Mouse (Mus musculus) forebrain, embryonic 12.5 days (tissue): ENCODE measurements around the gene Foxp2. TPM values are rescaled to one million over a fixed set of nuclear protein-coding genes. Genes with fewer than 3 reads are reported as not detected.

ENCODE experiments used
- ATAC-seq: fragments of 200-750 bp; cut with Nextera tagmentation; 2 replicates; pipeline ENCODE4 v1.8.0; 2017; ENCODE audit warnings: moderate TSS enrichment; ENCODE audit not compliant: low FRiP score
- H3K27ac ChIP-seq: fragments of 300-500 bp; sonication (generic); 2 replicates; pipeline ENCODE4 v1.5.1; 2016; ENCODE audit warnings: mild to moderate bottlenecking
- H3K27me3 ChIP-seq: fragments of 300-500 bp; sonication (generic); 2 replicates; pipeline ENCODE4 v1.6.1; 2016; ENCODE audit warnings: mild to moderate bottlenecking
- H3K36me3 ChIP-seq: fragments of 300-500 bp; sonication (generic); replicated peaks from 2 replicates; pipeline ENCODE4 v1.6.1; 2016; ENCODE audit warnings: mild to moderate bottlenecking
- H3K4me1 ChIP-seq: fragments of 300-500 bp; sonication (generic); 2 replicates; pipeline ENCODE4 v1.6.1; 2016
- H3K4me2 ChIP-seq: fragments of 300-500 bp; sonication (generic); 2 replicates; pipeline ENCODE4 v1.6.1; 2016; ENCODE audit warnings: mild to moderate bottlenecking, moderate library complexity
- H3K4me3 ChIP-seq: fragments of 300-500 bp; sonication (generic); replicated peaks from 2 replicates; pipeline ENCODE4 v1.5.1; 2016; ENCODE audit warnings: mild to moderate bottlenecking
- H3K9ac ChIP-seq: fragments of 300-500 bp; sonication (generic); 2 replicates; pipeline ENCODE4 v1.6.1; 2016; ENCODE audit warnings: mild to moderate bottlenecking
- H3K9me3 ChIP-seq: fragments of 300-500 bp; sonication (generic); 2 replicates; pipeline ENCODE4 v1.6.1; 2016
- WGBS: fragments of 180-500 bp; shearing (Covaris S2); methylation state at CpG from one replicate; pipeline ENCODE4 v1.1.7; 2016; 5-methylcytosine and 5-hydroxymethylcytosine counted together
- microRNA-seq: library from miRNA; unstranded; fragments of <30 nt; microRNA quantifications from one replicate; pipeline ENCODE4, GENCODE M21; 2017
- polyA plus RNA-seq: library from polyadenylated mRNA; unstranded; fragments of >200 nt; fragmentation: Nextera tagmentation; extraction: Ambion mirVana; gene quantifications from 2 replicates; pipeline ENCODE4 v1.2.1, GENCODE M21; 2016

The Foxp2 gene
- polyA plus RNA-seq, 1 experiment from 2014 or later = 32.3 TPM

DNA sequence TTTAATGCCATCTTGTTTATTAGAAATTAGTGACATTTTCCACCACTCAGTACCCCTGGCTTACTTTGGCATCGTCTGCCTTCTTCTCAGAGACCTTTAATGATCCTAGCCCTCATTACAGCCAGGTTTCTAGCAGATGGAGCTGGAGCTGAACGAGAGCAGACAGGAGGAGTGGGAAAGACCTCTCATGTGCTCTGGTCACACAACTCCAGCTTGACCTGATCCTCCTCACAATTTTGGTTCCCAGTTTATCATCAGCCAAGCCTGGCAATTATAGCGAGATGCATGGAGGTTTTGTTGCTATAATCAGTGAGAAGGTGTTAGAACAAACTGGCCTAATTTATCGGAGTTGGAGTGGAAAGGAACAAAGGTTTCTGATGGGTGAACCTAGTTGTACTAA, 500.9 kb downstream of the Foxp2 start:
- Histone ChIP-seq H3K27ac (0 out of 2 replicates have a peak overlapping the region, but pooled peaks have one; percentile 10), H3K4me3 (no peak overlapping the region), H3K9me3 (no peaks in the 10 kb centered on the region), H3K4me2 (no peak overlapping the region), H3K9ac (no peak overlapping the region), H3K4me1 (peaks cover 32% of the 10 kb centered on the region), H3K27me3 (no peaks in the 10 kb centered on the region), H3K36me3 (no peaks in the 10 kb centered on the region)
- no peak for ATAC-seq
- 43% methylated on average over 4 of the region's 4 CpGs for WGBS

GRCm38 (mm10) chr6:15415099-15415498, 514.0 kb downstream of the Foxp2 start:
- H3K4me3 ChIP-seq = no peak overlapping the region
- no peaks in the 10 kb centered on the region for H3K9me3 ChIP-seq
- H3K4me1 ChIP-seq = peaks cover 33% of the 10 kb centered on the region
- no peak overlapping the region for H3K27ac ChIP-seq
- no peak overlapping the region for H3K9ac ChIP-seq
- H3K27me3 ChIP-seq = peaks cover 2% of the 10 kb centered on the region; the same call in 1 of the 2 replicates
- H3K36me3 ChIP-seq = no peaks in the 10 kb centered on the region
- no peak overlapping the region for H3K4me2 ChIP-seq
- no peak for ATAC-seq
- 22% methylated on average over 4 of the region's 4 CpGs for WGBS

DNA sequence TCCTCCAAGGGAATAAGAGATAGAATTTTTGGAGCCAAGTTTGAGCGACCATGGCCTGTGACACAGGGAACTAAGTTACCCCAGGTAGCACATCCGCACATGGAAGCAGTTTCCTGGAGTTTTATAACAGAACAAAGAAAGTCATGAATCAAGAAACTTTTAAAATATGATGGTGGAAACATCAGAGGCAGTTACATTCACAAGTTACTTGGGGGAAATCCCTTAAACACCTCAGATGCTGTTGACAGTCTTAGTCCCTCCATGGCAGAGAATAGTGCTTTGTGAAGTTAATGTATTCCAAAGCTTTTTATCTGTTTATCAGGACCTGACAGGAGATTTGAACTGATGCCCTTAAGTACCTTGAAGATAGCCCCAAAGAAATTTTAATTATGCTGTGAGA, 558.6 kb downstream of the Foxp2 start:
- 87% methylated on average over 2 of the region's 2 CpGs for WGBS
- Histone ChIP-seq H3K36me3 (no peaks in the 10 kb centered on the region), H3K4me1 (no peaks in the 10 kb centered on the region), H3K9ac (no peak overlapping the region), H3K4me3 (no peak overlapping the region), H3K27me3 (no peaks in the 10 kb centered on the region), H3K27ac (no peak overlapping the region), H3K9me3 (no peaks in the 10 kb centered on the region), H3K4me2 (no peak overlapping the region)
- ATAC-seq = no peak

DNA sequence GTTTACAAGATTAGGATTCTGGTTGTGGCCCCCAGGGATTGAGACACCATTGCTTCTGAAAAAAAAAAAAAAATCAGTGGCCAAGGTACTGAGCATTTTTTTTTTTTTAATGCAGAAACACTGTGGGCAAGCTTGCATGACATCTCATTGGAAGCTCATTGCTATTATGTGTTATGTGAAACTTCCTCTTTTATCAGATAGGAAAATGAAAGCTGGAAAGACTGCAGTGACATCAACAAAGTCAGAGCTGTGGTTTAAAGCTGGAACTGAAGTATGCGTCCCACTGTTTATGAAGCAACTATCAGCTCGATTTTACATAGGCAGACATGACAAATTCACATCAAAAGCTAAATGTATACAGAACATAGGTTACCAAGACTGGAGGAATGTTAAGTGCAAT, 562.2 kb downstream of the Foxp2 start:
- Histone ChIP-seq H3K36me3 (no peaks in the 10 kb centered on the region), H3K4me1 (no peaks in the 10 kb centered on the region), H3K4me2 (no peak overlapping the region), H3K9ac (no peak overlapping the region), H3K9me3 (no peaks in the 10 kb centered on the region), H3K4me3 (no peak overlapping the region), H3K27me3 (no peaks in the 10 kb centered on the region), H3K27ac (no peak overlapping the region)
- 94% methylated on average over 2 of the region's 2 CpGs for whole genome bisulfite sequencing
- ATAC-seq = no peak

- no peak for ATAC-seq
- Histone ChIP-seq H3K4me2 (no peak overlapping the region), H3K36me3 (no peaks in the 10 kb centered on the region), H3K4me3 (no peak overlapping the region), H3K27me3 (no peaks in the 10 kb centered on the region), H3K27ac (no peak overlapping the region), H3K9ac (no peak overlapping the region), H3K9me3 (no peaks in the 10 kb centered on the region), H3K4me1 (no peaks in the 10 kb centered on the region)
- WGBS = 85% methylated on average over 3 of the region's 3 CpGs
Measured at GRCm38 (mm10) chr6:15465471-15465870, 564.3 kb downstream of the Foxp2 start.

DNA sequence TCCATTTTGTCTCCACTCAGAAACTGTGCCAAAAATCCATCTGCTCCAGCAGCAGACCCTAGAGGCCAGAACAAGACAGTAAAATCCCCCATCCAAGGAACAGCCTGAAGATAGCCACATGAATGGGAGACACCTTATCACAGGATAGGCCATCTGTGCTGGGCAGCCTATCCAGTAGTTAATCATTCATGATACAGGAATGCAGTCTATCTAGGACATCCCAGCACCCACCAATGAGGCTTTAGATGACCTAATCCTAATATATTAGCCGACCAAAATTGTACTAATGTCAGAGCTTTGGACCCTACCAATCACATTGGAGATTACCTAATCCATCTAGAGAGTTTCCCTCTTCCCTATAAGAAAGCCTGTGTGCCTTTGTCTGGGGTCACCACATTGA, 565.5 kb downstream of the Foxp2 start:
- H3K36me3 ChIP-seq = no peaks in the 10 kb centered on the region
- ATAC-seq = no peak
- H3K4me1 ChIP-seq = no peaks in the 10 kb centered on the region
- H3K4me2 ChIP-seq = no peak overlapping the region
- H3K27me3 ChIP-seq = no peaks in the 10 kb centered on the region
- H3K9me3 ChIP-seq = no peaks in the 10 kb centered on the region
- H3K9ac ChIP-seq = no peak overlapping the region
- no peak overlapping the region for H3K4me3 ChIP-seq
- H3K27ac ChIP-seq = no peak overlapping the region
- WGBS = 52% methylated on average over 1 of the region's 1 CpGs

DNA sequence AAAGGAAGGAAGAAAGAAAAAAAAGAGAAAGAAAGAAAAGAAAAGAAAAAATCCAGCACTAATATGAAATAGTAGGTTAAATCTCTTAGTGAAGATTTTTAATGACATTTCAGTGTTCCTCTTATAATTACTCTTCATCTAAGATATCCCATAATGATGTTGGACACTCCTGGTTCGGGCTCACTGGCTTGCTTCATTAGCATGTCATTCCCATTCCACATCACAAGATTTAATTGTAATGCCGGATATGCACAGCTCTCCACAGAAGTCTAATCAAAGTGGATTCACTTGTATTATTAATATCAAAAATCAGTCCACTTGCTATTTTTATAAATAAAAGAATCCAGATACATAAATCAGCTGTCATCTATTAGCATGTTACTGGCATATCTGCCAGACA, 585.8 kb downstream of the Foxp2 start:
- Histone ChIP-seq H3K4me2 (no peak overlapping the region), H3K27ac (no peak overlapping the region), H3K9ac (no peak overlapping the region), H3K27me3 (no peaks in the 10 kb centered on the region), H3K4me1 (no peaks in the 10 kb centered on the region), H3K4me3 (no peak overlapping the region), H3K9me3 (no peaks in the 10 kb centered on the region), H3K36me3 (no peaks in the 10 kb centered on the region)
- no peak for ATAC-seq
- 82% methylated on average over 2 of the region's 2 CpGs for WGBS

Small RNA genes lying within 50 kb of the gene (microRNA-seq; reads per million reads assigned to microRNA genes)
- gene Gm25470 = not detected

Other genes with a start within 250 kb of the Foxp2 start
- not detected in 2 replicates for gene Ppp1r3a, start 146.1 kb upstream of the Foxp2 start, polyA plus RNA-seq